Mouse (Mus musculus) lung, postnatal 0 days (tissue): ENCODE measurements around the gene Prkcq. TPM values are rescaled to one million over a fixed set of nuclear protein-coding genes. Genes with fewer than 3 reads are reported as not detected.
"Not testable (repeated sequence)": the region's sequence is repeated elsewhere in the genome, so short reads cannot be mapped to it uniquely, and the experiment has no call there.

Experiments
- ATAC-seq: fragments of 200-750 bp; cut with Nextera tagmentation; 2 replicates; pipeline ENCODE4 v1.8.0; 2017; ENCODE audit warnings: moderate library complexity
- DNase-seq: peaks from one replicate; pipeline ENCODE4 v3.0.0-alpha.2; 2016; ENCODE audit warnings: low spot score
- H3K27ac ChIP-seq: fragments of 300-500 bp; sonication (generic); 2 replicates; pipeline ENCODE4 v1.5.1; 2014; ENCODE audit warnings: antibody characterized with exemption, mild to moderate bottlenecking, low read length, mixed read lengths
- H3K27me3 ChIP-seq: fragments of 300-500 bp; sonication (generic); replicated peaks from 2 replicates; pipeline ENCODE4 v1.6.1; 2014; ENCODE audit warnings: low read length, mixed read lengths; ENCODE audit not compliant: insufficient read depth
- H3K36me3 ChIP-seq: fragments of 300-500 bp; sonication (generic); 2 replicates; pipeline ENCODE4 v1.6.1; 2014; ENCODE audit warnings: low read length, mixed read lengths; ENCODE audit not compliant: insufficient read depth
- H3K4me1 ChIP-seq: fragments of 300-500 bp; sonication (generic); 2 replicates; pipeline ENCODE4 v1.6.1; 2014; ENCODE audit warnings: antibody characterized with exemption, low read depth, low read length, mixed read lengths; ENCODE audit not compliant: insufficient read depth
- H3K4me2 ChIP-seq: fragments of 300-500 bp; sonication (generic); replicated peaks from 2 replicates; pipeline ENCODE4 v1.6.1; 2014; ENCODE audit warnings: low read depth, mild to moderate bottlenecking, low read length, moderate library complexity, mixed read lengths
- H3K4me3 ChIP-seq: fragments of 300-500 bp; sonication (generic); 2 replicates; pipeline ENCODE4 v1.5.1; 2014; ENCODE audit warnings: low read depth, low read length
- H3K9ac ChIP-seq: fragments of 300-500 bp; sonication (generic); replicated peaks from 2 replicates; pipeline ENCODE4 v1.6.1; 2014; ENCODE audit warnings: low read depth, mild to moderate bottlenecking
- H3K9me3 ChIP-seq: fragments of 300-500 bp; sonication (generic); 2 replicates; pipeline ENCODE4 v1.6.1; 2016; ENCODE audit warnings: low read length, mixed read lengths
- CTCF ChIP-seq: IDR thresholded peaks from 2 replicates; pipeline ENCODE4 v1.5.1; 2016; ENCODE audit warnings: antibody characterized with exemption, mild to moderate bottlenecking
- EP300 ChIP-seq: IDR thresholded peaks from 2 replicates; pipeline ENCODE4 v1.6.1; 2016; ENCODE audit warnings: antibody characterized with exemption, mild to moderate bottlenecking, control low read depth
- WGBS: fragments of 180-500 bp; shearing (Covaris S2); extraction: QIAGEN DNeasy Blood & Tissue Kit; methylation state at CpG from one replicate; pipeline ENCODE4 v1.1.7; 2014; 5-methylcytosine and 5-hydroxymethylcytosine counted together
- polyA plus RNA-seq: library from polyadenylated mRNA; unstranded; fragments of >200 nt; fragmentation: Nextera tagmentation; extraction: Ambion mirVana; gene quantifications from 2 replicates; pipeline ENCODE4 v1.2.1, GENCODE M21; 2015

The Prkcq gene
- polyA plus RNA-seq, 1 experiment from 2014 or later = 2.2 TPM

DNA sequence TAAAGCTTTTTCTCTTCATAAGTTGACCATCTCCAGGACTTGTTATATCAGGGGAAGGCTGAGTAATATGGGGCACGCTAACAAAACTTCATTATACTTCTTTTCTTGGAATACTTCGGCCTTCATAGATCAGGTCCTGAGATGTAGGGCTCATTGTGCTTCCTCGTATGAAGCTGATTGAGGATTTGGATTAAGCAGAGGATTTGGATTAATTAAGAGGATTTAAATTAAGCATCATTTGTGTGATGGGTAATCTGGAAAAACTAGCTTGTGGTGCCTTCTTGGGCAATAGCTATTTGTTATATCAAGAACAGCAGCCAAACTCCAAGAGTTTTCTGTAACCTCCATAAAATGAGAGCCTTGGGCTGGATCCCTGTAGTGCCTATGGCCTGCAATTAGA is 172.8 kb downstream of the Prkcq start:
- no peak for ATAC-seq
- WGBS = 91% methylated on average over 3 of the region's 3 CpGs

GRCm38 (mm10) chr2:11346419-11346818 is 174.5 kb downstream of the Prkcq start:
- not testable (repeated sequence) for H3K27ac ChIP-seq, H3K36me3 ChIP-seq, H3K9ac ChIP-seq, H3K4me1 ChIP-seq, H3K4me3 ChIP-seq, H3K27me3 ChIP-seq, H3K9me3 ChIP-seq, ATAC-seq, H3K4me2 ChIP-seq, DNase-seq
- WGBS = 84% methylated on average over 6 of the region's 6 CpGs

More for the DNA sequence above, 172.8 kb downstream of the Prkcq start:
- Histone ChIP-seq H3K4me2 (no peak overlapping the region), H3K27me3 (no peaks in the 10 kb centered on the region), H3K4me3 (no peak overlapping the region), H3K9ac (no peak overlapping the region), H3K36me3 (no peaks in the 10 kb centered on the region), H3K4me1 (no peaks in the 10 kb centered on the region), H3K9me3 (no peaks in the 10 kb centered on the region), H3K27ac (no peak overlapping the region)
- no peak for TF ChIP-seq CTCF
- no peak for TF ChIP-seq EP300
- DNase-seq = no peak

GRCm38 (mm10) chr2:11347791-11348190 is 175.9 kb downstream of the Prkcq start:
- H3K36me3 ChIP-seq = no peaks in the 10 kb centered on the region
- no peak for TF ChIP-seq EP300
- H3K4me1 ChIP-seq = no peaks in the 10 kb centered on the region
- 72% methylated on average over 3 of the region's 3 CpGs for WGBS
- DNase-seq = no peak
- no peak overlapping the region for H3K4me2 ChIP-seq
- no peak overlapping the region for H3K9ac ChIP-seq
- no peak overlapping the region for H3K4me3 ChIP-seq
- no peak overlapping the region for H3K27ac ChIP-seq
- H3K9me3 ChIP-seq = no peaks in the 10 kb centered on the region
- ATAC-seq = no peak
- no peaks in the 10 kb centered on the region for H3K27me3 ChIP-seq
